Mouse (Mus musculus) thymus, adult 2 months (tissue): ENCODE data around the gene Cstb.

Source experiments
- CTCF ChIP-seq: fragments of 200-500 bp; IDR thresholded peaks from 2 replicates; pipeline ENCODE4 v1.5.1; 2012; ENCODE audit warnings: mild to moderate bottlenecking, control low read depth, low read length, moderate library complexity, borderline replicate concordance; ENCODE audit not compliant: control insufficient read depth, poor library complexity, insufficient read depth; ENCODE audit errors: extremely low read depth
- POLR2A ChIP-seq: fragments of 200-500 bp; IDR thresholded peaks from 2 replicates; pipeline ENCODE4 v1.6.1; 2012; ENCODE audit warnings: mild to moderate bottlenecking, low read length, control low read depth, moderate library complexity; ENCODE audit not compliant: control insufficient read depth, poor library complexity, insufficient read depth; ENCODE audit errors: extremely low read depth

- TF ChIP-seq CTCF (no peak), POLR2A (no peak)
Measured at GRCm38 (mm10) chr10:78460463-78460862, 35.0 kb downstream of the Cstb start.
